Mouse (Mus musculus): ENCODE measurements around the gene Mtmr4.

The Mtmr4 gene

GRCm38 (mm10) chr11:87581933-87582710 is 9.8 kb upstream of the Mtmr4 start:
- no peak for DNase-seq (ENCODE audit: low spot score)

- no peak for DNase-seq (ENCODE audit: low spot score)
Observed at GRCm38 (mm10) chr11:87583291-87584034, 8.5 kb upstream of the Mtmr4 start.

- DNase-seq (ENCODE audit: low spot score), result no peak
Observed at GRCm38 (mm10) chr11:87584711-87585505, 7.1 kb upstream of the Mtmr4 start.

- DNase-seq (ENCODE audit: low spot score), result no peak
Observed at GRCm38 (mm10) chr11:87587211-87587874, 4.6 kb upstream of the Mtmr4 start.

GRCm38 (mm10) chr11:87589605-87590004 is 2.4 kb upstream of the Mtmr4 start:
- no peak for DNase-seq (ENCODE audit: low spot score)

- peak; percentile 66 for DNase-seq (ENCODE audit: low spot score)
Observed at GRCm38 (mm10) chr11:87590841-87591525, 979 bp upstream of the Mtmr4 start.

GRCm38 (mm10) chr11:87592354-87592695 is 363 bp downstream of the Mtmr4 start:
- DNase-seq (ENCODE audit: low spot score), result no peak

GRCm38 (mm10) chr11:87592713-87593598 is 994 bp downstream of the Mtmr4 start:
- DNase-seq (ENCODE audit: low spot score), result no peak

GRCm38 (mm10) chr11:87595327-87595841 is 3.4 kb downstream of the Mtmr4 start:
- peak; percentile 93 for DNase-seq (ENCODE audit: low spot score)

GRCm38 (mm10) chr11:87595976-87596375 is 4.0 kb downstream of the Mtmr4 start:
- no peak for DNase-seq (ENCODE audit: low spot score)

- no peak for DNase-seq (ENCODE audit: low spot score)
Observed at GRCm38 (mm10) chr11:87596492-87596891, 4.5 kb downstream of the Mtmr4 start.

GRCm38 (mm10) chr11:87597061-87597460 is 5.1 kb downstream of the Mtmr4 start:
- no peak for DNase-seq (ENCODE audit: low spot score)

GRCm38 (mm10) chr11:87599395-87600089 is 7.6 kb downstream of the Mtmr4 start:
- no peak for DNase-seq (ENCODE audit: low spot score)

GRCm38 (mm10) chr11:87600322-87600853 is 8.4 kb downstream of the Mtmr4 start:
- DNase-seq (ENCODE audit: low spot score), result no peak

GRCm38 (mm10) chr11:87602234-87602633 is 10.3 kb downstream of the Mtmr4 start:
- DNase-seq (ENCODE audit: low spot score), result no peak

- no peak for DNase-seq (ENCODE audit: low spot score)
Observed at GRCm38 (mm10) chr11:87603571-87603970, 11.6 kb downstream of the Mtmr4 start.

GRCm38 (mm10) chr11:87609264-87609663 is 17.3 kb downstream of the Mtmr4 start:
- DNase-seq (ENCODE audit: low spot score), result no peak

- DNase-seq (ENCODE audit: low spot score), result no peak
Observed at GRCm38 (mm10) chr11:87611547-87611946, 19.6 kb downstream of the Mtmr4 start.

GRCm38 (mm10) chr11:87613972-87614371 is 22.0 kb downstream of the Mtmr4 start:
- no peak for DNase-seq (ENCODE audit: low spot score)
